Mouse (Mus musculus): ENCODE data around the gene Eif4g3. TPM values are rescaled to one million over a fixed set of nuclear protein-coding genes. Genes with fewer than 3 reads are reported as not detected.
A peak's percentile ranks its signal among the peaks of the same experiment; 100 is the strongest.

Eif4g3 gene
- polyA plus RNA-seq, 1 experiment from 2014 or later, result 51.0 TPM

DNA sequence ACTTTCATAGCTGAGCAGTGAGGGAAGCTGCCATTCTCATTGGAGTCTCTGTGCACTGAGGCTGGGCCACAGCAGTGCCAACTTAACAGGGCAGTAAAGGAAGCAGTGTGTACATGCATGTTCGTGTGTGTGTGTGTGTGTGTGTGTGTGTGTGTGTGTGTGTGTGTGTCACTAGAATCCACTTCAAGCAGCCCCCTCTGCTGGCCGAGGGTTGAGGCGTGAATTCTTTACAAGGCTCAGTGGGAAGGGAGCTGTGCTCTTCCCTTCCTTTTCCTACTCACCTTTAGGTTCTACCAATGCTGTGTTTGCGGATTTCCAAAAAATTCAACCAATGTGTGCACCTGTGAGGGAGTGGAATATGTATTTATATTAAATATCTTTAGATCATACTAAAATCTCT lies 41.0 kb downstream of the Eif4g3 start:
- Histone ChIP-seq H3K4me2 (no peak overlapping the region), H3K27me3 (no peaks in the 10 kb centered on the region), H3K36me3 (peaks cover 2% of the 10 kb centered on the region; the same call in 1 of the 2 replicates), H3K4me3 (no peak overlapping the region), H3K9me3 (no peaks in the 10 kb centered on the region), H3K4me1 (replicated peaks) (peaks cover 26% of the 10 kb centered on the region), H3K9ac (no peak overlapping the region), H3K27ac (replicated peaks) (no peak overlapping the region)
- ATAC-seq (ENCODE audit: low FRiP score, low read depth), result no peak
- 85% methylated on average over 4 of the region's 4 CpGs for WGBS

DNA sequence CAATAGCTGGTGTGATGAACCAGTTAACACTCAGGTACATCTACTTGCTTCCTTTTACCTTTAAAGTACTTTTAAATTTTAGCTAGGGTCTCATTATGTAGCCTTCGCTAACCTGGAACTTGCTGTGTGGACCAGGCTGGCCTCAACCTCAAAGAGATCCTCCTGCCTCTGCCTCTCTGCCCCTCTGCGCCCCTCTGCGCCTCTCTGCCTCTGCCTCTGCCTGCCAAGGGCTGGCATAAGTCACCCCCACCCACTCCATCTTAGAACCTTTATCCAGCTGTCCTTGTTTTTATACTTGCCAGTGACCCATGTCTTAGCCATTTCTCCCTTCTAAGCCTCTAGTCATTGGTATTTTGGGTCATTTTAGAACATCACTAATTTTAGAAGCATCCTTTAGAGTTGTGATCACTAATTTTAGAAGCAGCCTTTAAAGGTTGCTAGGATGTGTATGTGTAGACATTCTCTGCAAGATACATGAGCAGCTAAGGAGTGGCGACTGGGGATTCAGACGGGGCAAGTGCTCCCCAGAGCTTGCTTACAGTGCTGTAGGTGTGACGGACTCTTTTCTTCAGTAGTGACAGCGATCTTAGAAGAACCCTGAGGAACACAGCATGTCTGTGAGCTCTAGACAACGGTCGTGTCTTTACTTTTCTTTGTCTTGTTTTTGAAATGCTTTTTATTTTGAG lies 42.8 kb downstream of the Eif4g3 start:
- Histone ChIP-seq H3K4me1 (replicated peaks) (peaks cover 36% of the 10 kb centered on the region), H3K27me3 (no peaks in the 10 kb centered on the region), H3K4me2 (no peak overlapping the region), H3K27ac (replicated peaks) (no peak overlapping the region), H3K9me3 (no peaks in the 10 kb centered on the region), H3K36me3 (peaks cover 2% of the 10 kb centered on the region; the same call in 1 of the 2 replicates), H3K4me3 (no peak overlapping the region), H3K9ac (no peak overlapping the region)
- WGBS, result 78% methylated on average over 9 of the region's 9 CpGs
- no peak for ATAC-seq (ENCODE audit: low FRiP score, low read depth)

- Histone ChIP-seq H3K4me1 (replicated peaks) (peaks cover 50% of the 10 kb centered on the region), H3K4me2 (no peak overlapping the region), H3K36me3 (peaks cover 2% of the 10 kb centered on the region; the same call in 1 of the 2 replicates), H3K4me3 (no peak overlapping the region), H3K9me3 (no peaks in the 10 kb centered on the region), H3K27ac (replicated peaks) (peak overlapping the region; percentile 56), H3K9ac (no peak overlapping the region), H3K27me3 (no peaks in the 10 kb centered on the region)
- 24% methylated on average over 8 of the region's 8 CpGs for WGBS
- ATAC-seq (ENCODE audit: low FRiP score, low read depth), result no peak
These were observed 44.3 kb downstream of the Eif4g3 start for GRCm38 (mm10) chr4:138037110-138037509.

DNA sequence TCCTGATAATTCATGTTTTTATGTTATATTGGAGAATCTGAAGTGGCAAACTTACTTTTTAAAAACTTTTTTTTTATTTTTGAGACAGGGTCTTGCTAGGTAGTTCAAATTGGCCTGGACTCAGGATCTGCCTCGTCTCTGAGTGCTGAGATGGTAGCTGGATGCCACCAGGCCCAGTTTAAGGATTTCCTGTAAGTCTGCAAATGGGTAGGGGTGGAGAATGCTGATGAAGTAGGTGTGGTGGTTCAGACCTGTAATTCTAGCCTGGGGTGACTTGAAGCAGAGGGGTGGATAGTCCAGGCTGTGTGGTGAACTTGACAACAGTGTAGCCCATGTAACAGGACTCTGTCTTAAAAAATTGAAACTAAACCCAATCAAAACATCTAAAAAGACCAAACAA lies 45.1 kb downstream of the Eif4g3 start:
- no peak overlapping the region for H3K4me3 ChIP-seq
- H3K4me2 ChIP-seq, result no peak overlapping the region
- H3K27me3 ChIP-seq, result no peaks in the 10 kb centered on the region
- no peak overlapping the region for H3K27ac ChIP-seq (replicated peaks)
- peaks cover 54% of the 10 kb centered on the region for H3K4me1 ChIP-seq (replicated peaks)
- H3K36me3 ChIP-seq, result no peaks in the 10 kb centered on the region
- no peaks in the 10 kb centered on the region for H3K9me3 ChIP-seq
- ATAC-seq (ENCODE audit: low FRiP score, low read depth), result no peak
- WGBS, result 75% methylated on average over 1 of the region's 1 CpGs
- H3K9ac ChIP-seq, result no peak overlapping the region

GRCm38 (mm10) chr4:138038365-138039274 lies 45.8 kb downstream of the Eif4g3 start:
- WGBS, result 70% methylated on average over 13 of the region's 13 CpGs
- peak overlapping the region; percentile 57; the same call in 1 of the 2 replicates for H3K27ac ChIP-seq (replicated peaks)
- no peak for ATAC-seq (ENCODE audit: low FRiP score, low read depth)

GRCm38 (mm10) chr4:138039275-138039651 lies 46.4 kb downstream of the Eif4g3 start:
- Histone ChIP-seq H3K27ac (replicated peaks) (peak overlapping the region; percentile 57; the same call in 1 of the 2 replicates), H3K4me1 (replicated peaks) (peaks cover 54% of the 10 kb centered on the region), H3K9me3 (no peaks in the 10 kb centered on the region), H3K4me3 (no peak overlapping the region), H3K27me3 (no peaks in the 10 kb centered on the region), H3K9ac (no peak overlapping the region), H3K36me3 (no peaks in the 10 kb centered on the region), H3K4me2 (no peak overlapping the region)
- ATAC-seq (ENCODE audit: low FRiP score, low read depth), result peak; percentile 40; the same call in 1 of the 2 replicates
- 66% methylated on average over 9 of the region's 9 CpGs for WGBS

More at GRCm38 (mm10) chr4:138038365-138039274, 45.8 kb downstream of the Eif4g3 start:
- no peak overlapping the region for H3K4me3 ChIP-seq
- no peak overlapping the region for H3K9ac ChIP-seq
- H3K4me1 ChIP-seq (replicated peaks), result peaks cover 54% of the 10 kb centered on the region
- no peak overlapping the region for H3K4me2 ChIP-seq
- no peaks in the 10 kb centered on the region for H3K9me3 ChIP-seq
- no peaks in the 10 kb centered on the region for H3K27me3 ChIP-seq
- H3K36me3 ChIP-seq, result no peaks in the 10 kb centered on the region

GRCm38 (mm10) chr4:138040589-138040988 lies 47.8 kb downstream of the Eif4g3 start:
- no peak for ATAC-seq (ENCODE audit: low FRiP score, low read depth)
- no peak overlapping the region for H3K27ac ChIP-seq (replicated peaks)

GRCm38 (mm10) chr4:138041566-138042256 lies 48.9 kb downstream of the Eif4g3 start:
- H3K36me3 ChIP-seq, result peaks cover 14% of the 10 kb centered on the region
- WGBS, result 53% methylated on average over 12 of the region's 12 CpGs
- H3K4me2 ChIP-seq, result no peak overlapping the region; the same call in 1 of the 2 replicates
- H3K27me3 ChIP-seq, result no peaks in the 10 kb centered on the region
- H3K9ac ChIP-seq, result no peak overlapping the region
- H3K4me1 ChIP-seq (replicated peaks), result peaks cover 47% of the 10 kb centered on the region
- no peak overlapping the region for H3K4me3 ChIP-seq
- no peak for ATAC-seq (ENCODE audit: low FRiP score, low read depth)
- peak overlapping the region; percentile 21; the same call in 1 of the 2 replicates for H3K27ac ChIP-seq (replicated peaks)
- H3K9me3 ChIP-seq, result no peaks in the 10 kb centered on the region

More at GRCm38 (mm10) chr4:138040589-138040988, 47.8 kb downstream of the Eif4g3 start:
- Histone ChIP-seq H3K27me3 (no peaks in the 10 kb centered on the region), H3K4me3 (no peak overlapping the region), H3K36me3 (peaks cover 6% of the 10 kb centered on the region), H3K4me2 (no peak overlapping the region), H3K9me3 (no peaks in the 10 kb centered on the region), H3K9ac (no peak overlapping the region), H3K4me1 (replicated peaks) (peaks cover 52% of the 10 kb centered on the region)
- 92% methylated on average over 3 of the region's 3 CpGs for WGBS

- ATAC-seq (ENCODE audit: low FRiP score, low read depth), result no peak
- H3K36me3 ChIP-seq, result peaks cover 14% of the 10 kb centered on the region
- H3K4me3 ChIP-seq, result no peak overlapping the region
- peak overlapping the region; percentile 21; the same call in 1 of the 2 replicates for H3K27ac ChIP-seq (replicated peaks)
- H3K9ac ChIP-seq, result no peak overlapping the region
- H3K9me3 ChIP-seq, result no peaks in the 10 kb centered on the region
- H3K4me1 ChIP-seq (replicated peaks), result peaks cover 42% of the 10 kb centered on the region
- WGBS, result 46% methylated on average over 2 of the region's 2 CpGs
- H3K4me2 ChIP-seq, result no peak overlapping the region
- H3K27me3 ChIP-seq, result no peaks in the 10 kb centered on the region
These were observed 49.4 kb downstream of the Eif4g3 start for GRCm38 (mm10) chr4:138042257-138042589.

DNA sequence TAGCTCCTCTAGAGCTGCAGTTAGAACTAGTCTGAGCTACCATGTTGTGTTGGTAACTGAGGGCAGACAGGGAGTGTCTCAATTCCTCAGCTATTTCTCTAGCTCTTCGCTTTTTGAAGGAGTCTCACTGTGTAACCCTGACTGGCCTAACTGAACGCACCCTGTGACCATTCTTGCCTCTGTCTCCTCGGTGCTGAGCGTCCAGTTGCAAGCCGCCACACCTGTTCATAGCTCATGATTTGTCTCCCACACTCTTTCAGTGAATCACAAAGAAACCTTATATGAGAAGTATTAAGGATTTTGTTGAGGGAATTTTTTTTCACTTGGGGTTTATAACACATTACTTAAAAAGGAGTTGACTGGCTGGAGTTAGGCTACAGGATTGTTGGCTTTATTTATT lies 49.8 kb downstream of the Eif4g3 start:
- H3K36me3 ChIP-seq, result peaks cover 14% of the 10 kb centered on the region
- no peak overlapping the region for H3K4me2 ChIP-seq
- H3K27ac ChIP-seq (replicated peaks), result 0 out of 2 replicates have a peak overlapping the region, but pooled peaks have one; percentile 15
- H3K9ac ChIP-seq, result no peak overlapping the region
- WGBS, result 87% methylated on average over 5 of the region's 5 CpGs
- H3K27me3 ChIP-seq, result no peaks in the 10 kb centered on the region
- peaks cover 39% of the 10 kb centered on the region for H3K4me1 ChIP-seq (replicated peaks)
- no peak overlapping the region for H3K4me3 ChIP-seq
- no peak for ATAC-seq (ENCODE audit: low FRiP score, low read depth)
- H3K9me3 ChIP-seq, result no peaks in the 10 kb centered on the region

DNA sequence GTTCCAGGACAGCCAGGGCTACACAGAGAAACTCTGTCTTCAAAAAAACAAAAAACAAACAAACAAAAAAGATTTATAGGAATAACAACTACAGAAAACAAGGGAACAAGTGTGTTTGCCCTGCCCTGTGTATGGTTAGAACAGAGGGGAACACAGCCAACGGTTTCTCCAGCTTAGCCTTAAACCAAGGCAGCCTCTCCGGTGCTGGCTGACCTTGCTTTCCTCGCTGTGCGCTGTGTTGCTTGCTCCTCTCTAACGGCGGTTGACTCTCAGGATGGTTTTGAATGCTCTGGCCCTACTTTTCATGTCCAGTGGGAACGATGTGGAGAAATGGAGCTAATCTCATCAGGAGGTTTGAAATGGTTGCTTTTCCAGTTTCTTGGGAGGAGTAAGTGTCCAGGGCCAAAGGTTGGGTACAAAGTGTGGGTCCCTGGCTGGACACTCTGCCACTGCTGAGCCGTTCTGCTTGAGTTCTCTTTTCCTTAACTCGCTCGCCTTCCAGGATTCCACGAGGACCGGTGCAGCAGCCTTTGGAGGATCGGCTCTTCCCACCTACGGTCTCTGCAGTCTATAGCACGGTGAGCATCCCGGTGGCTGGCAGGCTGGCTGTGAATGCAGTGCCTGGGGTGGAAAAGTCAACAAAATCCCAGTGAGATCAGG lies 52.1 kb downstream of the Eif4g3 start:
- H3K9ac ChIP-seq, result no peak overlapping the region
- H3K4me2 ChIP-seq, result no peak overlapping the region
- H3K9me3 ChIP-seq, result no peaks in the 10 kb centered on the region
- no peaks in the 10 kb centered on the region for H3K27me3 ChIP-seq
- no peak overlapping the region for H3K27ac ChIP-seq (replicated peaks)
- H3K4me1 ChIP-seq (replicated peaks), result peaks cover 18% of the 10 kb centered on the region
- H3K4me3 ChIP-seq, result no peak overlapping the region
- no peak for ATAC-seq (ENCODE audit: low FRiP score, low read depth)
- peaks cover 14% of the 10 kb centered on the region for H3K36me3 ChIP-seq
- WGBS, result 98% methylated on average over 16 of the region's 16 CpGs
